Mouse (Mus musculus) ovary, postnatal 10 days (tissue): ENCODE results near the gene Scube1.

Experiments used
- DNase-seq: peaks from one replicate; pipeline ENCODE4 v3.0.0; 2022; ENCODE audit warnings: low spot score

Gene Scube1

GRCm38 (mm10) chr15:83724886-83725269 is at the start of gene Scube1:
TSS of gene Scube1 (minus strand) at chr15:83725021.
- DNase-seq, result peak; percentile 71

- no peak for DNase-seq
Observed at GRCm38 (mm10) chr15:83772953-83773352, 48.1 kb upstream of the Scube1 start.

DNA sequence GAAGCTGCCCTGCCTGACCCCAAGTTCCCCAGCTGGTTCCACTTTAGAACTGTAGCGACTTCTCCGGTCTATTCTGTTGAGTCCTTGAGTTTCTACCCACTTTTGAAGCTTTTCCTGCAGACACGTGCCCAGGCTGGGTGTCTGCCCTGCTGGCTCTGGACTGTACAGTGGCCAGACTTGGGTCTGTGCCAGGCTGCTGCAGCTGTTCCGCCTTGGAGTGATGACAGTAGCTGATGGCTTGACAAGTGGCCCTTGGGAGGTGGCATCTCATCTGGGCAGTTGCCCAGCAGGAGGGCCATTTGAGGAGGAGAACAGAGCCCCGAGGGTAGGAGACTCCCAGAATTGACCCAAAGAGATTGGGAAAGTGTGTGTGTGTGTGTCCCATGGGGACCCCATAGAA is 47.6 kb upstream of the Scube1 start:
- DNase-seq, result no peak

- no peak for DNase-seq
Observed at GRCm38 (mm10) chr15:83771346-83772053, 46.7 kb upstream of the Scube1 start.

DNA sequence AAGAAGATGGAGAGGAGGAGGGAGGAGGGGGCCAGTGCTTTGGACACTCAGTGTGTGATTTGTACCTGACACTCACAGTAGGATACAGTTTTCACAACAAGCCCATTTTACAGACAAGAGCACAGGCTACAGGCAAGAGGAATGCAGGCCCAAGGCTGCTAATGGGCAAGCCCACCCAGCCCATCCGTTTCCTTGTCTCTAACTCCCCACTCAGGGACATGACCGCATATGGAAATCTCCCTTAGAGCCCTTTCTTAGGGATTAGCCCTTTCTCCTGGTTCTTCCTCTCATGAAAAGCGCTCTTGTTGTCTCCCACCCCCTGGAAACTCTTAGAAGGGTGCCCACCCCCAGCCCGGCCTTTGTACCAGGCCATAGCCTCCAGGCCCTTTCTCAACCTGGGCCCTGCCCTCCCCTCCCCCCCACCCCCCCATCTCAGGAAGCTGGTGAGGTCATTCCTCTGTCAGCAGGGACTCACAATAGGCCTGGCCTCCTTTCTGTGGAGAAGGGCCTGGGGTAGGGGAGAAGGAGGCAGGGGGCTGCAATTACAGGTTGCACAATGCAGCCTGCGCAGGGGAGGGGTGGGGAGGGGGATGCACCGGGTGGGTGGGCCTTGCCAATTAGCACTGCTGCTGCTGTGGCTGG is 40.7 kb upstream of the Scube1 start:
- DNase-seq, result no peak

DNA sequence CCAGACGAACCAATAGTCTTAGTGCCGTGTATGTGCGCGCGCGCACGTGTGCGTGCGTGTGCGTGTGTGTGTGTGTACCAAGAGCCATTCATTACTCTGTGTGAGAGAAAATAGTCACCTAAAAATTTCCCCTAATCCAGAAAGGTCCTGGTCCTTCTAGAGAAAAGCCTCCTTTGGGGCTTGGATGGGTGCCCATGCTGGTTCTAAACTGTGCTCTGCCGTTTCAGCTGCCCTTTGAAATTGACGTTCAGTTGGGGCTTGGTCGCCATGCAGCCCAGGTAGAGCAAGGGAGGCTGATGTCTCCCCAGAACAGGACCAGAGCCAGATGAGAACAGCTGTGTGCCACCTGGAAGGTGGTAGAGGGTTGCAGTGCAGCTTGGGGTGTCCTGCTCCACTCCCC is 36.7 kb upstream of the Scube1 start:
- no peak for DNase-seq

DNA sequence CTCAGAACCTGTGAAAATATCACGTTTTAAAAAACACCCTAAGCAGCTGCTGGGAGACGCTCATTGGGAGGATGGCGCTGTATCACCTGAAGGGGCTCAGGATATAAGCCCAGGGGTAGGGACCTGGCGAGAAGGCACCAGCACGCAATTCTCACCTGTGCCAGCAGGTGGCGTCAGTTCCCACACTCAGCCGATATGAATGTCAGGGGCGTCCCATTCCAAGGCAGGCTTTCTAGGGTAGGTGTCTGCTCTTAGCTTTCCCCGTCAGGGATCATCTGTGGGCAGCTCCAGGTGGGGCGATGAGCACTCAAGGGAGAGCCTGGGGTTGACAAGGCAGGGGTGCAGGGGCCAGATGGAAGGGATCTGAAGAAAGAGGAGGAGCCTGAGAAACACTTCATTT is 35.9 kb upstream of the Scube1 start:
- no peak for DNase-seq

DNA sequence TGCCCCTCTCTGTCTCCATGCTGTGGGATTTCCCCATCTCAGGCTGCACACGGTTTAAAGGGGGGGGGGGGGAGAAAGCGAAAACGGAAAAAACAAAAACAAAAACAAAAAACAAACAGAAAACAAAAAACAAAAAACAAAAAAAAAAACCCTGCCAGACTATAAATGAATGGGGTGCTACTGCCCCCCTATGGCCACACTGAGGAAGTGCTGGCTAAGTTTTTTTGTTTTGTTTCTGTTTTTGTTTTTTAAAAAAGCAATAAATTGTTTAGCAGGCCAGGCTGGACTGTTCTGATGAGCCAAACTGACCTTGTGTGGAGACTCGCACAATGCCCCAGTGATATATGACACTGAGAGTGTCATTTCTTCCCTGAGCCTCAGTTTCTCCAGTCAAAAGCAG is 34.1 kb upstream of the Scube1 start:
- no peak for DNase-seq

GRCm38 (mm10) chr15:83756742-83757141 is 31.9 kb upstream of the Scube1 start:
- no peak for DNase-seq

DNA sequence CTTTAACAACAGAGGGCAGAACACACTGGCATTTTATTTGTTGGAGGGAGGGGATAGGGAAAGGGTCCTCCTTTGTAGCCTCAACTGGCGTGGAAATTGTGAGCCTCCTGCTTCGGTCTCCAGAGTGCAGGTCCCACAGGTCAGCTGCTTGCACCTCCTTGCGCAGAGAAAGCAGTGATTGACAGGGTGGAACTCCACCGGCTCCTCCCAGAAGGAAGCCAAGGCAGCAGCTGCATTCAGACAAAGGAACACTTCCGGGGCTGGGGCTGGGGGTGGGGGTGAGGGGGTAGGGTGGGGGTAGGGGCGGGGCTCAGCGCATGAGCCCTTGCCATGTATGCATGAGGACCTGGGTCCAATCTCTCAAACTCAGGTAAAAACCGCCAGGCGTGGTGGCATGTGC is 24.6 kb upstream of the Scube1 start:
- no peak for DNase-seq

DNA sequence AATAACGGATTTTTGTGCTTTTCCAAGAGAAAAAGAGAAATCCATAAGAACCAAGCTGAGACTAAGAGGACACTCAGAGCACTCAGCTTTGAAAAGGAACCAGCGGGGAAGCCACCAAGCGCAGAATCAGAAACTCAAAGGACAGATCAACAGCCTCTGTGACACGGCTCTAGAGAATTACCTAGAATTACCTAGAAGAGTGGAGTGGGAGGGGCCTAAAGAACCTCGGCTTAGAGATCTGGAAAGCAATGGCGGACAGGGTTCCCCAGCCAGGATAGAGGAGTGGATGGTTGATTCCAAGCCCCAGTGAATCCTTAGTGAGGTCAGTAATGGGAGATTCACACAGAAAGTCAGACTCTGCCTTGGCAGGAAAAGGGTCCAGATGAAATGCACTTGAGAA is 24.2 kb upstream of the Scube1 start:
- no peak for DNase-seq

GRCm38 (mm10) chr15:83746311-83746710 is 21.5 kb upstream of the Scube1 start:
- no peak for DNase-seq

DNA sequence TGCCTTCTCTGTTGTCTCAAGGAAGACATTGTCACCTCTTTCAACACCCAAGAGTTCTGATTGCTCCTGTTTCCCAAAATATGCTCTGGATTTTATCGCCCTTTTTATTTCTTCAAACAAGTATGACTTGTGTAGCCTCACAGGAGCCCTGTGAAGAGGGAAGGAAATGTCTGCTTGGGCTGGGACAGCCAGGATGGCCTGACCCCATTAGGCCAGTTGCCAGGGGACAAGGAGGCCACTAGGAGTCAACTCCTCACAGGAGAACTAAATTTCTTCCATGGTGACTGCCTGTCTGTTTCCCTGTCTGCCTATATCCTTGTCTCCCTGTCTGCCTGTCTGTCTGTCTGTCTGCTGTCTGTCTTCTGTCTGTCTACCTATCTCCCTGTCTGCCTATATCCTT is 17.2 kb upstream of the Scube1 start:
- no peak for DNase-seq

DNA sequence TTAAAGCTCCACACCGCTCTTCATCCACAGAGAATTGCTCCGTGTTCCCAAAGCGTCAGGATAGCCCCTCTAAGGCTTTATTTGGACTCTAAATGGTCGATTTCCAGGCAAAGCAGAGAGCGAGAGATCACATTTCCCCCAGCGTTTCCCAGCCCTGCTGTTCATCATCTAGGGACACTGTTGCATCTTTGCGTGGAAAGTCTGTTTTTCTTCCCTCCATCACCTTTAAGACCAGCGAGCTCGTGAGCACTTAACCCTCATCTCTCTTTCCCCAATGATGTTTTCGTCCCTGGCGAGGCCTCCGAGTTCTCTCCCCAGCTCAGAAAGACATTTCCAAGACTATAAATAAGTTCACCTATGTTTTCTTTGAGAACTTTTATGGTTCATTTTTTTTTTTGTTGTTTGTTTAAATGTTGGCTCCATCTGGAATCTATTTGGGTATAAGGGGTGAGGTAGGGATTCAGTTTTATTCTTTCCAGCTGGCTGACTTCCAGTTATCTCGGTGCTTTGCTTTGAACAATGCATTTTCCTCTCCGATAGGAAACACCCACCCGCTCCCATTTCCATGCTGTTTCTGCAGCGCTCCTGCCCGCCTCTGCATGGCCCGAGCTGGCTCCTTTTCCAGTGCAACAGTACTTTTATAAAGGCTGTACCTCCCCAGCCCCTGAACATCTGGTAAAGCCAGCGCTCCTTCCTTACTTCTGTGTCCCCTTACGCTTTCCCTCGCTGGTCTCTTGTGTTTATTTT is 16.0 kb upstream of the Scube1 start:
- no peak for DNase-seq

DNA sequence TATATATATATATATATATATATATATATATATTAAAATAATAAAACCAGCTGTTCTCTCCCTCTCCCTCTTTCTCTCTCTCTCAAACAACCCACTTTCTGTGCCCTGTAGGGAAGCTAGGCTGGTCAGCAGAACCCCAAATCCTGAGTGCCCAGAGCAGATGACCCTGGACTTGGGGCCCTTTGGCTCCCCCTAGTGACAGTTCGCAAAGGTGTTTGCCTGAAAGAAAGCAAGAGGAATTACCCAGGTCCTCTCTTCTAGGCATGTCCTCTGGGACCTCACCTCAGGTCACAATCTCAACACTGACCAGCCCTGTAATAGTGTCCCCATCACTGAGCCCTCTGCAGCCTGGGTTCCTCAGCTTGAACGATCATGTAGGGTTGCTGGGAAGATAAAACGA is 2.8 kb upstream of the Scube1 start:
- no peak for DNase-seq

DNA sequence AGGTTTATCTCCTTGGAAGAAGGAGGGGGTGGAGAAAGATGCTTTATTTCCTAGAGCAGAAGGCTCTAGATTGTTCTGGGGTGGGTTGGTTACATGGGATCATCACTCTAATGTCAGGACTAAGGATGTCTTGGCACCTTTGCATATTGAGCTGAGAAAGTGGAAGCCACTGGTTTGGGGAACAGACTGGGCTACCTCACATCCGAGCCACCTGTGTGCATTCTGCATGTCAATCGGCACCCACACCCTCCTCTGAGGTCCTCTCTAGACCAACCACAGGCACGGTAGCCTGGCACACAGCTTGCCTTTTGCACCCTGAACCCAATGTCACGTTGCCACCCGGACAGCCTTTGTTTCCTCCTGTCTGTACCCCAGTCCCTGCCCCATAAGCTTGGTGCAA is 1.9 kb upstream of the Scube1 start:
- DNase-seq, result no peak

GRCm38 (mm10) chr15:83725556-83726200 is 857 bp upstream of the Scube1 start:
- DNase-seq, result no peak

- DNase-seq, result no peak
Observed at GRCm38 (mm10) chr15:83724160-83724885, 498 bp downstream of the Scube1 start.

- DNase-seq, result no peak
Observed at GRCm38 (mm10) chr15:83715582-83716228, 9.1 kb downstream of the Scube1 start.

DNA sequence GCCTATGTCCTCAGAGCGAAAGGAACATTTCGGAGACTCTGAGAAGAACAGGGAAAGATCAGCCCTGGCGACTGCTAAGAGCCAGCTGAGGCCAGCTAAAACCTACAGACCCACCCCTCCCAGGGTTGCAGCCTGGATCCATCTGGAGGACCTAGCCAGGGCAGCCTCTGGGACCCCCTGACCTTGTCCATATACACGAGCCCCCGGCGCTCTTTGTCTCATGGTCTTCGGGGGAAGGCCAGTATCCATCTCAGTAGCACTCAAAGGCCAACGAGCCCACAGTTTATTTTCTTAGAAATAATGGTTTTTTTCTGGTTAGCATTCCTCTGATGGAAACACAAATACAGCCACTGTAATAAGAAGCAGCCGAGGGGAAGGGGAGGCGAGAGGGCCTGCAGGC is 12.0 kb downstream of the Scube1 start:
- no peak for DNase-seq

GRCm38 (mm10) chr15:83712361-83712760 is 12.5 kb downstream of the Scube1 start:
- DNase-seq, result no peak
